Mouse (Mus musculus): Measurements from ENCODE around the gene Rhog.

DNA sequence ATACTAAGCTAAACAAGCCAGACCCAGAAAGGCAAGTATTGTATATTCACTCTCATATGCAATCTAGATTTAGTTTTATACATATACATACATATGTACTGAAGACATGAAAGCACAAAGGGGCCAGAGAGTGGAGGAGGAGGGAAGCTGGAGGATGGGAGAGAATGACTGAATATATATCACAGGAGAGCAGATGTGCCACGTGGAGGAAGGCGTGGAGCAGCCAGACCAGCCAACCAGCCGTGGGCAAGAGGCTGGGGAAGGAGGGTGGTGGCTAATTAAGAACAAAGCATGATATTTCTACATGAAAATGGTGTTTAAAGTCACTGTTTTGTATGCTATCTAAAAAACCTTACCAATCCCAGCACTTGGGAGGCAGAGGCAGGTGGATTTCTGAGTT lies 2.9 kb upstream of the Rhog start:
- no peak for TF ChIP-seq CTCF (IDR thresholded peaks at IDR 0.05; ENCODE audit: extremely low read depth, insufficient read depth, insufficient read length, insufficient replicate concordance)
- TF ChIP-seq POLR2A (IDR thresholded peaks at IDR 0.05; ENCODE audit: low read depth, low read length): no peak
